Mouse (Mus musculus): ENCODE measurements around the gene Hoxc9.

DNA sequence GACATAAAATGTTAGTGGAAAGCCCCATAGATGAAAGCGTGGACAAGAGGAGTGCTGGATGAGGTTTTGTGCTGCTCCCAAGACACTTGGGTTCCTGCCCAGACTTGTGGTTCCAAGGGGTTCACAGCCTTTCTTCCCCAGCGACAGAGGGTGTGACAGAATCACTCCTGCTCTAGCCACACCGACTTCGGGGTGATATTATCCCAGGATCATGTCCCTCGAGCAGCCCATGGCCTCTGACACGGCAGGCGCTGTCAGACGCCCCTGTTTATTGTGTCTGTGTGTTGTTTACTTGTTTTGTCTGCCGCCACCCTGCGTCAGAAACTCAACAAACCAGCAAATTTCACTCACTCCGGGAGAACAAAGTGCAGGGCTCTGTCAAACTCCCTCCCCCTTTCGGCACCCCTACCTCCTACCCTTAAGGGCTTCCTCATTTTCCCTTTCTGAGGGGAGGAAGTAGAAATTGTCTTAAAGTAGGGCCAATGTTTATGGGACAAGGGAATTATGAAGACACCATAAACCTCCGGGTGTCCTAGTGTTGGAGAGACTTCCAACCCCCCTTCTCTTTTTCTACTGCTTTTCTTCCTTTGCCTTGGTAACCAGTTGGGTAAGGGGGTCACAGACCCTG is 26.7 kb downstream of the Hoxc9 start:
- TF ChIP-seq POLR2A (IDR thresholded peaks at IDR 0.05; ENCODE audit: low read depth, low read length) (no peak), CTCF (IDR thresholded peaks at IDR 0.05; ENCODE audit: extremely low read depth, insufficient read length, insufficient replicate concordance, low read depth, low read length) (no peak)

Data from small intestine, adult 2 months (tissue).